Mouse (Mus musculus) neutrophil, adult 59 days (primary cell): ENCODE data around the gene Gm5849. TPM values are rescaled to one million over a fixed set of nuclear protein-coding genes. Genes with fewer than 3 reads are reported as not detected.

Experiments
- total RNA-seq, 2 experiments: library from RNA; stranded (reverse); gene quantifications; 1 replicate in 1 of 2; 2 replicates in 1 of 2; pipeline ENCODE4 v1.2.4; 2023

Gm5849 gene
- not detected for total RNA-seq

DNA sequence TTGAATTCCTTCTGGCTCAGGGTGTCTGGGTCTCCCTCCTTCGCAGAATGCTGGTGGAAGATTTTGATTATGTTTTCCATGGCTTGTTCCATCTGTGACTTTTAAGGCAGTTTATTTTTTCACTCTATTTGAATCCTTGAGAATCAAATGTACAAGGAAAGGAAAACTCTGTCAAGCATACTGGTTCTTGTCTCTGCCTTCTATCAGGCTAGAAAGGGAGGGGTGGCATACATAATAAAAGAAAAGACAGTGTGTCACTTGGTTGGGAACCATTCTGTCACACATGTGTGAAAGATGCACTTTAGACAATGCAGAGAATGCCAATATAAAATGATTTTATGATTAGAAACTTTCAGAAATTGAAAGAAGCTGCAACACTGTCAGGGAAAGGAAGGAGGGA lies at the start of gene Gm5849:
Gm5849 (minus strand) TSS at position 101 of the 400 bp plus-strand sequence.

DNA sequence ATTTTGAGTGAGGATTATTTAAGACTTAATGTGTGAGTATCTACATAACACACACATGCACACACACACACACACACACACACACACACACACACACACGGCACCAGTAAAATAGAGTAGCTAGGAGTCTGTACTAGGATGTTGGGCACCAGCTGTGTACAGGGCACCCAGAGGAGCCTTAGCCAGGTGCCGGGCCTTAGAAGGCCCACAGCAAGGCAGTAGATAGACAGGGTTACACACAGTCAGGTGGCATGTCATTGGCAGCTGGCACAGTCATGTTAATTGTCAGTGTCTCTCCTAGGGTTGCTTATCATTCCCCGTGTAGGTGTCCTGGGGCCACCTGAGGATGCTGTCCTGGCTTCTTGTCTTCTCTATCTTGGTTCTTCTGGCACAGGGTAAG lies 51.1 kb downstream of the Gm5849 start, which contains the start of gene Pglyrp4:
Pglyrp4 (plus strand) TSS at position 301 of the 400 bp plus-strand sequence.

Other genes starting within 250 kb of the Gm5849 start
- not detected for gene S100a16, start 240.6 kb downstream of the Gm5849 start, total RNA-seq
- 1 to 10 TPM; 5.8 to 6.8 TPM for gene S100a3, start 217.3 kb downstream of the Gm5849 start, total RNA-seq
- 1 to 10 TPM; 1.6 to 3.5 TPM for gene S100a2, start 187.6 kb downstream of the Gm5849 start, total RNA-seq
- not detected for gene Gm42674, start 176.0 kb downstream of the Gm5849 start, total RNA-seq
- 100 to 1,000 TPM; 261 to 505 TPM for gene S100a4, start 174.1 kb downstream of the Gm5849 start, total RNA-seq
- gene S100a5, start 169.4 kb downstream of the Gm5849 start, total RNA-seq = not detected
- 1,000 to 10,000 TPM; 1,472 to 1,540 TPM for gene S100a6, start 165.0 kb downstream of the Gm5849 start, total RNA-seq
- 1 to 10 TPM; 1.4 to 1.6 TPM for gene S100a7a, start 123.9 kb downstream of the Gm5849 start, total RNA-seq
- gene S100a8, start 108.9 kb downstream of the Gm5849 start, total RNA-seq = over 10,000 TPM; 44,455 to 51,539 TPM
- gene S100a9, start 82.2 kb downstream of the Gm5849 start, total RNA-seq = over 10,000 TPM; 52,893 to 61,962 TPM
- gene Pglyrp4, start 51.0 kb downstream of the Gm5849 start, total RNA-seq = 1 to 10 TPM in 1 of 2 experiments, under 1 TPM in 1; 0.55 to 1.7 TPM